Mouse (Mus musculus) gastrocnemius, adult 18-20 months (tissue): ENCODE measurements around the gene Vmn1r226. TPM values are rescaled to one million over a fixed set of nuclear protein-coding genes. Genes with fewer than 3 reads are reported as not detected.

ENCODE experiments used
- DNase-seq: peaks from one replicate; pipeline ENCODE4 v3.0.0; 2021; ENCODE audit warnings: low spot score
- long read RNA-seq, 2 experiments: library from polyadenylated mRNA; stranded (forward); transcript quantifications; one replicate each; pipeline ENCODE4 v2.0.0; 2021
- total RNA-seq, 2 experiments: library from RNA; stranded (reverse); gene quantifications; 2 replicates each; pipeline ENCODE4 v1.2.3; 2021

Vmn1r226 gene
- not detected for total RNA-seq
- long read RNA-seq, experiment 1 = 0 reads
- long read RNA-seq, experiment 2 = 0 reads

DNA sequence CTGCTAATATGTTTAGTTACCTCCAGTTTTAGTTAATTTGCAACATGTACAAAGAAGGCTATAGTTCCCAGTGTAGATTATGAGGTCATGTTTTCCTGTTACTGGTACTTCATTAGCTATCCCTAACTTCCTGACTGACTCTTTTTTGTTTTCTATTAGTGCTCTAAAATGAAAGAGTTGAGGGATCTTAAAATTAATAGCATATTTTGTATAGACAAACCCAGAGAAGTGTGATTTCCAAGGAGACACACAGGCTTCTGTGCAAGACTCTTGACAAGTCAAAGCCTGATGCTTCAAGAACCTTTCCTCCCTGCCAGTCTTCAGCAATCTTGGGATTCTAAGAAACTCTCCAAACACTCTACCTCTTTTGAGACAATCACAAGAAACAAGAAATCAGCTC, at the start of gene Vmn1r226:
Vmn1r226 (plus strand) TSS at position 301 of the 400 bp plus-strand sequence.
- no peak for DNase-seq

DNA sequence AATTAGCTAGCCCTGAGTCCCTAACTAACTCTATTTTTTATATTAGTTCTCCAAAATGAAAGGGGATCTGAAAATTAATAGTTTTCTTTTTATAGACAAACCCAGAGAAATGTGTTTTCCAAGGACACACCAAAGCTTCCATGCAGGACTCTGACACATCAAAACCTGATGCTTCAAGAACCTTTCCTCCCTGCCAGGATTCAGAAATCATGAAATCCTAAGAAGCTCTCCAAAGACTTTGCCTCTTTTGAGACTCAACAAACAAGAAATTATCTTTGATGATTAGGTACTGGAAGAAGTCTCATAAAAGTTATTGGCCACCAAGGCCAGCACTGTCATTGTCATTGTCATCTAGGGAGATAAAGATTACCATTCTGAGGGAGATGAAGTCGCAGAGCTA, 46.9 kb downstream of the Vmn1r226 start, which contains the start of gene Vmn1r227:
Vmn1r227 (plus strand) TSS at position 301 of the 400 bp plus-strand sequence.
- DNase-seq = no peak

Other genes starting within 250 kb of the Vmn1r226 start
- not detected for gene Vmn2r108, start 201.5 kb upstream of the Vmn1r226 start, total RNA-seq
- not detected for gene Vmn1r225, start 184.7 kb upstream of the Vmn1r226 start, total RNA-seq
- gene Vmn2r109, start 118.1 kb upstream of the Vmn1r226 start, total RNA-seq = not detected
- not detected for gene Vmn2r110, start 86.4 kb upstream of the Vmn1r226 start, total RNA-seq
- gene Fpr-rs3, start 58.0 kb upstream of the Vmn1r226 start, total RNA-seq = not detected
- gene Vmn1r227, start 47.0 kb downstream of the Vmn1r226 start, total RNA-seq = not detected
- not detected for gene Vmn1r228, start 103.3 kb downstream of the Vmn1r226 start, total RNA-seq
- not detected for gene Vmn1r229, start 128.7 kb downstream of the Vmn1r226 start, total RNA-seq
- not detected for gene Vmn1r230, start 157.6 kb downstream of the Vmn1r226 start, total RNA-seq
- gene Vmn1r231, start 222.2 kb downstream of the Vmn1r226 start, total RNA-seq = not detected
- not detected for gene Vmn1r232, start 236.9 kb downstream of the Vmn1r226 start, total RNA-seq